Mouse (Mus musculus): ENCODE measurements at regions not wholly inside any gene's neighbourhood (a gene's known extent, or its start where the extent isn't known, plus 50 kb on each side); places are given as distances from the start of the nearest gene placed in this dataset.

DNA sequence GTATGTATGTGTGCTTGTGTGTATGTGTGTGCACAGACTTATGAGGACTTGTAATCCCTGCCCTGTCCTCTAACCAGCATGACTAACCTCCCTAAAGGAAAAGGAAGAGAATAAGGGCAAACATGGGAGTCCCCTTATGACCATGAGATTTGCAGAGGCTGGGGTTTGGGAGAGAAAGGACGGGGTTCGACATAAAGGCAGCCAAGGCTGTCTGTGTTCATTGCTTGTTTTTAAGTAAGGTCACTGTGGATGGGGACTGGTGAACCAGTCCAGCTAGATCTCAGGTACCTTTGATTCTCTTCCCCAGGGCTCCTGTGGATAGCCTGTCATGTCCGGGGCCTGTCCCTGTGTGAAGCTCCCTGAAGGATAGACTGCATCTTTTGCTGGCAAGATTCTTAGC, 55.6 kb downstream of the Irf2bp2 start:
- H3K9me3 ChIP-seq: no peaks in the 10 kb centered on the region
- H3K9ac ChIP-seq: no peak overlapping the region
- ATAC-seq (ENCODE audit: insufficient number of reproducible peaks, insufficient read depth, low FRiP score, low TSS enrichment, low read depth): no peak
- H3K27me3 ChIP-seq: no peaks in the 10 kb centered on the region
- no peak overlapping the region for H3K4me2 ChIP-seq
- peak overlapping the region; percentile 89; the same call in 1 of the 2 replicates for H3K27ac ChIP-seq
- H3K4me3 ChIP-seq: no peak overlapping the region
- WGBS: 43% methylated on average over 3 of the region's 3 CpGs
- H3K36me3 ChIP-seq: no peaks in the 10 kb centered on the region
- H3K4me1 ChIP-seq: peaks cover 46% of the 10 kb centered on the region

- Histone ChIP-seq H3K9ac (0 out of 2 replicates have a peak overlapping the region, but pooled peaks have one; percentile 1), H3K4me2 (peak overlapping the region; percentile 22), H3K36me3 (no peaks in the 10 kb centered on the region), H3K4me3 (no peak overlapping the region), H3K27me3 (no peaks in the 10 kb centered on the region), H3K9me3 (no peaks in the 10 kb centered on the region), H3K4me1 (peaks cover 52% of the 10 kb centered on the region), H3K27ac (peak overlapping the region; percentile 89)
- ATAC-seq (ENCODE audit: insufficient number of reproducible peaks, insufficient read depth, low FRiP score, low TSS enrichment, low read depth): peak; percentile 54; the same call in 1 of the 2 replicates
- 9% methylated on average over 6 of the region's 6 CpGs for WGBS
Observed at GRCm38 (mm10) chr8:126536928-126537618, 56.7 kb downstream of the Irf2bp2 start.

- Histone ChIP-seq H3K9ac (0 out of 2 replicates have a peak overlapping the region, but pooled peaks have one; percentile 1), H3K27ac (peak overlapping the region; percentile 89), H3K9me3 (no peaks in the 10 kb centered on the region), H3K4me2 (peak overlapping the region; percentile 22; the same call in 1 of the 2 replicates), H3K27me3 (no peaks in the 10 kb centered on the region), H3K36me3 (no peaks in the 10 kb centered on the region), H3K4me1 (peaks cover 56% of the 10 kb centered on the region), H3K4me3 (no peak overlapping the region)
- WGBS: 17% methylated on average over 11 of the region's 11 CpGs
- no peak for ATAC-seq (ENCODE audit: insufficient number of reproducible peaks, insufficient read depth, low FRiP score, low TSS enrichment, low read depth)
Observed at GRCm38 (mm10) chr8:126536132-126536927, 57.5 kb downstream of the Irf2bp2 start.

DNA sequence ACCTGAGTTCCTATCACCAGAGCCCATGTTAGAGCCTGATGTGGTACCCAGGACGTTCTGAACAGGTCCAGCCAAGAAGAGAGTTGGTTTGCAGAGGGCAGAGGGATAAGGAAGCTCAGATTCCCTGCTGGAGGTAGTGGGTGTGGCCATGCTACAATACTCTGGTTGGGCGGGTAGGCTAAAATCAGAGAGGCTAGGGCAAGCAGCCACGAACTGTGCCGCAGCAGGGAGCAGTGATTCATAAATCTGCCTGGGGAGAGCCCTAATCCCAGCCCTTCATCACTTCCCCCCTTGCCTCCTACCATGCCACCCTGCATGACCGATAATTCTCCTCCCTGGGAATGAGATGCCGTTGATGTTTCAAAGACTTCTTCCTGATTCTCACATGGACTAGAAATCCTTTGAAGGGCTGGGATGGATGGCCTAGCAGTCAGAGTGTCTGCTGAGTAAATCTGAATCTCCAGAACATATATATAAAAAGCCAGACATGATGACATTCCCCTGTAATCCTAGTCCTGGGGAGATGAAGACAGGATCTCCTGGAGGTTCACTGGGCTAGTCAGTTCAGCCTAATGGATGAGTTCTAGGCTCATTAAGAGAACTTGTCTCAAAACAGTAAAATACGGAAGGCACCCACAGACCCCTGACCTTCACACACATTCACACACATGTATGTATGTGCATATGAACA, 57.6 kb upstream of the Tarbp1 start:
- no peak overlapping the region for H3K27ac ChIP-seq

GRCm38 (mm10) chr8:126531459-126531858, 56.6 kb upstream of the Tarbp1 start:
- Histone ChIP-seq H3K36me3 (no peaks in the 10 kb centered on the region), H3K27ac (no peak overlapping the region), H3K4me3 (no peak overlapping the region), H3K4me1 (peaks cover 30% of the 10 kb centered on the region), H3K4me2 (no peak overlapping the region), H3K27me3 (no peaks in the 10 kb centered on the region), H3K9me3 (no peaks in the 10 kb centered on the region), H3K9ac (no peak overlapping the region)
- 69% methylated on average over 7 of the region's 7 CpGs for WGBS
- no peak for ATAC-seq (ENCODE audit: insufficient number of reproducible peaks, insufficient read depth, low FRiP score, low TSS enrichment, low read depth)

More for the DNA sequence above, 57.6 kb upstream of the Tarbp1 start:
- Histone ChIP-seq H3K36me3 (no peaks in the 10 kb centered on the region), H3K9ac (no peak overlapping the region), H3K4me3 (no peak overlapping the region), H3K9me3 (no peaks in the 10 kb centered on the region), H3K4me2 (no peak overlapping the region), H3K27me3 (no peaks in the 10 kb centered on the region), H3K4me1 (peaks cover 31% of the 10 kb centered on the region)
- no peak for ATAC-seq (ENCODE audit: insufficient number of reproducible peaks, insufficient read depth, low FRiP score, low TSS enrichment, low read depth)
- 34% methylated on average over 7 of the region's 7 CpGs for WGBS

DNA sequence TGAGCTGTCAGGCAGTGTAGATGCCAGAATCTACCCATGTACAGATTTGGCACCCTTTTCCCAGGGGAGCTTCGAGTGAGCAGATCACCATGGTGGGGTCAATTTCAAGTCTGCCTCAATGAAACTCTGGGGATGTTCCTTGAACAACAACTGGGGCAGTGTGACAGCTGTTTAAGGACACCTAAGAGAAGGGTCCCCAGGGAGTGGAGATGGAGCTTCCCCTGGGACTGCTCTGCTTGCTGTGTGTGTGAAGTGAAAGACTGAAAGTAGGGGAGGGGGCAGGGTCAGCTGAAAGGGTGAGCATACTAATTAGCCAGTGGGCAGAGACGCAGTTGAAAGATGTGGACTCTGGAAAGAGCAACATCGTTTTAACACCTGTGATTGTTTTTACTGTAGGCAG, 54.5 kb upstream of the Tarbp1 start:
- Histone ChIP-seq H3K9ac (no peak overlapping the region), H3K27ac (no peak overlapping the region), H3K36me3 (no peaks in the 10 kb centered on the region), H3K4me1 (peaks cover 31% of the 10 kb centered on the region), H3K4me2 (no peak overlapping the region), H3K9me3 (no peaks in the 10 kb centered on the region), H3K4me3 (no peak overlapping the region), H3K27me3 (no peaks in the 10 kb centered on the region)
- ATAC-seq (ENCODE audit: insufficient number of reproducible peaks, insufficient read depth, low FRiP score, low TSS enrichment, low read depth): no peak
- WGBS: 51% methylated on average over 3 of the region's 3 CpGs

DNA sequence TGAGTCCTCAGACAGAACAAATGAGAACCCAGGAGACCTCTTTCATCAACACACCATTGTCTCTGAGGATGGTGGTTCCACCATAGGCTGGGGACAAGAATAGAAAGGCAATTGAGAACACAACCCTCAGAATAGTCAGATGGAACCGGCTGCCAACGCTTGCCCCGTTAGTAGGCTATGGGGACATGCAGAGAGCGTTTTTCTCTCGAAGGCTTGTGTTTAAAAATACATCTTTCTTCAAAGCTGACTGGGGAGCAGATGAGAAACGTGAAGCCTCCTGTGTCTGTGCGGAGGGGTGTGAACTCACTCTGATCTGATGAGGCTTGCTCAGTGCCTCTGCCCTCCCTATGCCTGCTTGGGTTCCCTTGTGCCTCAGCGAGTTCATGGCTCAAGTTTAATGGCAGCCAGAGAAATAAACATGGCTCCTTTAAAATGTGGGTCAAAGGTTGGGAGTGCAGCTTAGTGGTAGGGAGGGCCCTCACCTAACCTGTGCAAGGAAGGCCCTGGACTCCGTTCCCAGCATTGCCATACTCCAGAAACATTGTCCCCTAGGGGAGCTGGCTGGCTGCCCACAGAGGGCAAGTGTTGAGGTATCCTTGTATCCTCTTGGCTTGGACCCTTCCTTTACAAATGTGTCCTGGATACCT, 53.7 kb upstream of the Tarbp1 start:
- Histone ChIP-seq H3K9ac (no peak overlapping the region), H3K4me2 (no peak overlapping the region), H3K4me3 (no peak overlapping the region), H3K27ac (no peak overlapping the region), H3K9me3 (no peaks in the 10 kb centered on the region), H3K4me1 (peaks cover 36% of the 10 kb centered on the region), H3K36me3 (no peaks in the 10 kb centered on the region), H3K27me3 (no peaks in the 10 kb centered on the region)
- ATAC-seq (ENCODE audit: insufficient number of reproducible peaks, insufficient read depth, low FRiP score, low TSS enrichment, low read depth): no peak
- 68% methylated on average over 9 of the region's 9 CpGs for WGBS

DNA sequence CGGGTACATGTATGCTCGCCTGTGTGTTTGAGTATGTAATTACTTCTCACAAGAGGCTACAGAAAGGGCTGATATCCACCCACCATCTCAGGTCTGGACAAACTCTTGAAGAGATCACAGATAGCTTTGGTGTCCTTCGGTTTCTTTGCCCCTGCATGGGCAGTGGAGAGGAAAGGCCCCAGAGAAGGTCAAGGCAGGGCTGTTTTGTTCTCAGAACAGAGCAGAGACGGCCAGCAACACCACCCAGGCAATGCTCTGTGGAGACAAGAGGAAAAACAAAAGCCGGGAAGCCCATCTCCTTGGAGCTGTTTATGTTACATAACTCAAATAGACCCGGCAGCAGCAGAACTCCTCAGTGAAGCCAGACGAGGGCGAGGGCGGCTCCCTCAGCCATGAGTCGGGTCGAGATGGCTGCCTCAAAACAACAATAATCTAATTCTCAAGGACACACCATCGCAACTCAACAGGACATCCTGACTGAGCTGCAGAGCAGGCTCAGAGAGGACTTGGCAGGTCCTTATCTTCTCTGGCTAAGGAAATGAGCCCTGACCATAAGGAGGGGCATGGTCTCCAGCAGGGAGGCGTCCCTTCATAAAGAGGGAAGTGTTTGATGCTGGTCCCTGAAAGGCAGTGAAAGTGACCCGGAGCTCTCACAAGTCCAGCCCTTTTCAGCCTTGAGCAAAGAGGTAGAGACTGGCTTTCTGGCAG, 52.2 kb upstream of the Tarbp1 start:
- Histone ChIP-seq H3K4me3 (no peak overlapping the region), H3K36me3 (no peaks in the 10 kb centered on the region), H3K4me2 (no peak overlapping the region), H3K27ac (peak overlapping the region; percentile 60), H3K9me3 (no peaks in the 10 kb centered on the region), H3K4me1 (peaks cover 41% of the 10 kb centered on the region), H3K9ac (no peak overlapping the region), H3K27me3 (no peaks in the 10 kb centered on the region)
- 58% methylated on average over 14 of the region's 14 CpGs for WGBS
- ATAC-seq (ENCODE audit: insufficient number of reproducible peaks, insufficient read depth, low FRiP score, low TSS enrichment, low read depth): no peak

DNA sequence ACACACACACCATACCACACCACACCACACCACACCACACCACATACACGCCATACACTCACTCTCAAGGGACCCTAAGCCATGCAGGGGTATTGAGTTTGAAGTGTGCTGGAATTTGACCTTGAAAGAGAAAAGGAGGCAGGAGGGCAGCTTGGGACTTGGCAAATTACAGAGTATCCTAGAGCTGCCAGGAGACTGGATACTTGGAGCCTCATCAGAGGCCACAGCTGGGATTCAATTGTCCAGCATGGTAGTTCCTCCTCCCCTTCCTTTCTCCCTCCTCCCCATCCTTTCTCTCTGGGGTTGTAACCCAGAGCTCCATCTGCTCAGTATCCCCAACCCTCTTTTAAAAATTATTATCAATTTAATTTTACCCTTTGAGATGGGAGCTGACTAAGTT, 50.7 kb upstream of the Tarbp1 start:
- no peaks in the 10 kb centered on the region for H3K9me3 ChIP-seq
- H3K27me3 ChIP-seq: no peaks in the 10 kb centered on the region
- H3K4me1 ChIP-seq: peaks cover 36% of the 10 kb centered on the region
- H3K36me3 ChIP-seq: no peaks in the 10 kb centered on the region
- H3K4me2 ChIP-seq: no peak overlapping the region
- no peak overlapping the region for H3K4me3 ChIP-seq
- peak; percentile 23; the same call in 1 of the 2 replicates for ATAC-seq (ENCODE audit: insufficient number of reproducible peaks, insufficient read depth, low FRiP score, low TSS enrichment, low read depth)
- WGBS: 80% methylated on average over 1 of the region's 1 CpGs
- H3K27ac ChIP-seq: no peak overlapping the region
- no peak overlapping the region for H3K9ac ChIP-seq

Data from embryonic facial prominence, embryonic 13.5 days (tissue).